Mouse (Mus musculus) small intestine, adult 2 months (tissue): ENCODE measurements around the gene Cdkn3.

Experiments used
- CTCF ChIP-seq: fragments of 200-500 bp; IDR thresholded peaks from 2 replicates; pipeline ENCODE4 v1.5.1; 2012; ENCODE audit warnings: low read depth, mild to moderate bottlenecking, control low read depth, inconsistent platforms, low read length, moderate library complexity, mixed read lengths; ENCODE audit not compliant: insufficient replicate concordance, insufficient read length; ENCODE audit errors: extremely low read depth
- POLR2A ChIP-seq: fragments of 200-500 bp; IDR thresholded peaks from 2 replicates; pipeline ENCODE4 v1.6.1; 2012; ENCODE audit warnings: low read depth, mild to moderate bottlenecking, control low read depth, inconsistent platforms, low read length, moderate library complexity

GRCm38 (mm10) chr14:46722031-46722430 lies 38.3 kb upstream of the Cdkn3 start:
- TF ChIP-seq POLR2A, result no peak
- peak; percentile 53; the same call in 1 of the 2 replicates for TF ChIP-seq CTCF
